Mouse (Mus musculus): ENCODE data around the gene Trpm1. TPM values are rescaled to one million over a fixed set of nuclear protein-coding genes. Genes with fewer than 3 reads are reported as not detected.

Trpm1 gene
- polyA plus RNA-seq, 1 experiment = 0.15 TPM

GRCm38 (mm10) chr7:64196114-64196513, 42.5 kb downstream of the Trpm1 start:
- Histone ChIP-seq H3K4me3 (ENCODE audit: insufficient read depth, low read length) (no peak overlapping the region), H3K4me1 (ENCODE audit: control insufficient read depth, insufficient read depth, low read length) (no peaks in the 10 kb centered on the region), H3K27ac (ENCODE audit: insufficient read depth, low read length) (no peak overlapping the region)
- TF ChIP-seq POLR2A (IDR thresholded peaks at IDR 0.05; ENCODE audit: extremely low read depth, insufficient read depth, low read length) (no peak), CTCF (IDR thresholded peaks at IDR 0.05; ENCODE audit: extremely low read depth, insufficient read depth, low read length) (no peak)

- no peak for TF ChIP-seq CTCF (IDR thresholded peaks at IDR 0.05; ENCODE audit: extremely low read depth, insufficient read depth, low read length)
- no peak for TF ChIP-seq POLR2A (IDR thresholded peaks at IDR 0.05; ENCODE audit: extremely low read depth, insufficient read depth, low read length)
- H3K27ac ChIP-seq (ENCODE audit: insufficient read depth, low read length) = no peak overlapping the region
- H3K4me1 ChIP-seq (ENCODE audit: control insufficient read depth, insufficient read depth, low read length) = no peaks in the 10 kb centered on the region
- H3K4me3 ChIP-seq (ENCODE audit: insufficient read depth, low read length) = no peak overlapping the region
These were observed 55.1 kb downstream of the Trpm1 start for GRCm38 (mm10) chr7:64208700-64209099.

GRCm38 (mm10) chr7:64212870-64213269, 59.2 kb downstream of the Trpm1 start:
- Histone ChIP-seq H3K4me1 (ENCODE audit: control insufficient read depth, insufficient read depth, low read length) (no peaks in the 10 kb centered on the region), H3K4me3 (ENCODE audit: insufficient read depth, low read length) (no peak overlapping the region), H3K27ac (ENCODE audit: insufficient read depth, low read length) (no peak overlapping the region)
- TF ChIP-seq CTCF (IDR thresholded peaks at IDR 0.05; ENCODE audit: extremely low read depth, insufficient read depth, low read length) (no peak), POLR2A (IDR thresholded peaks at IDR 0.05; ENCODE audit: extremely low read depth, insufficient read depth, low read length) (no peak)

GRCm38 (mm10) chr7:64214066-64214465, 60.4 kb downstream of the Trpm1 start:
- TF ChIP-seq POLR2A (IDR thresholded peaks at IDR 0.05; ENCODE audit: extremely low read depth, insufficient read depth, low read length) (no peak), CTCF (IDR thresholded peaks at IDR 0.05; ENCODE audit: extremely low read depth, insufficient read depth, low read length) (no peak)
- Histone ChIP-seq H3K4me3 (ENCODE audit: insufficient read depth, low read length) (no peak overlapping the region), H3K27ac (ENCODE audit: insufficient read depth, low read length) (no peak overlapping the region), H3K4me1 (ENCODE audit: control insufficient read depth, insufficient read depth, low read length) (no peaks in the 10 kb centered on the region)

GRCm38 (mm10) chr7:64215613-64216012, 62.0 kb downstream of the Trpm1 start:
- Histone ChIP-seq H3K4me3 (ENCODE audit: insufficient read depth, low read length) (no peak overlapping the region), H3K27ac (ENCODE audit: insufficient read depth, low read length) (no peak overlapping the region), H3K4me1 (ENCODE audit: control insufficient read depth, insufficient read depth, low read length) (no peaks in the 10 kb centered on the region)
- TF ChIP-seq POLR2A (IDR thresholded peaks at IDR 0.05; ENCODE audit: extremely low read depth, insufficient read depth, low read length) (no peak), CTCF (IDR thresholded peaks at IDR 0.05; ENCODE audit: extremely low read depth, insufficient read depth, low read length) (no peak)

DNA sequence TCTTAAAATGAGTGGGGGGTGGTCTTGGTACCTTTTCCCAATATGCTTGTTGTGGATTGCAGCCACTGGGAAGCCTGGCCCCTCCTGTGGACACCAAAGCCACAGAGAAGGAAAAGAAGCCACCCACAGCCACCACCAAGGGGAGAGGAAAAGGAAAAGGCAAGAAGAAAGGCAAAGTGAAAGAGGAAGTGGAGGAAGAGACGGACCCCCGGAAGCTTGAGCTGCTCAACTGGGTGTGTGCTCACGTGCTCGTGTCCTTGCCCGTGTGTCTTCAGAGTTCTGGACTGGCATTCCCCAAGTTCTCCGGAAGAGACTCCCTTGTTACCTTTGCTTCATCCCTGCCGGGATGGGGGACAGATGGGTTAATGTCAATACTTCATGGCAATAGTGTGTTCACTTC, 63.8 kb downstream of the Trpm1 start:
- Histone ChIP-seq H3K27ac (ENCODE audit: insufficient read depth, low read length) (no peak overlapping the region), H3K4me1 (ENCODE audit: control insufficient read depth, insufficient read depth, low read length) (no peaks in the 10 kb centered on the region), H3K4me3 (ENCODE audit: insufficient read depth, low read length) (no peak overlapping the region)
- TF ChIP-seq POLR2A (IDR thresholded peaks at IDR 0.05; ENCODE audit: extremely low read depth, insufficient read depth, low read length) (no peak), CTCF (IDR thresholded peaks at IDR 0.05; ENCODE audit: extremely low read depth, insufficient read depth, low read length) (no peak)

- Histone ChIP-seq H3K4me3 (ENCODE audit: insufficient read depth, low read length) (no peak overlapping the region), H3K27ac (ENCODE audit: insufficient read depth, low read length) (no peak overlapping the region), H3K4me1 (ENCODE audit: control insufficient read depth, insufficient read depth, low read length) (no peaks in the 10 kb centered on the region)
- TF ChIP-seq POLR2A (IDR thresholded peaks at IDR 0.05; ENCODE audit: extremely low read depth, insufficient read depth, low read length) (no peak), CTCF (IDR thresholded peaks at IDR 0.05; ENCODE audit: extremely low read depth, insufficient read depth, low read length) (no peak)
These were observed 66.1 kb downstream of the Trpm1 start for GRCm38 (mm10) chr7:64219765-64220164.

DNA sequence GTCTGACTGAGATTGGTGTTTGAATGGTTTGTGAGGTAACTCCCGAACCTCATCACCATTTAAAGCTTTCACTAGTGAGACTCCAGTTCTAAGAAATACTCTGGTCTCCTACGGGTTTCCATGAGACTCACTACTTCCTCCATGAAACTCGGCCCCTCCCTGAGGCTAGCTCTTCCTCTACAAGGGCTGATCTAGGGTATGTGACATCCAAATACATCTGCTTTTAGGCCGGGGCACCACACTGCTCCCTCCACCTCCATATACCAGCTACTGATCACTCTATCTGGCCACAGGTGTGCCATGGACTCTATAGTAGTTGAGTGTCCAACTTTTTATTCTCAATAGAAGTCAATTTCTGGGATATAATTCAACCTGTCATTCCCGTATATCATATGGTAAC, 69.6 kb downstream of the Trpm1 start:
- TF ChIP-seq CTCF (IDR thresholded peaks at IDR 0.05; ENCODE audit: extremely low read depth, insufficient read depth, low read length) (no peak), POLR2A (IDR thresholded peaks at IDR 0.05; ENCODE audit: extremely low read depth, insufficient read depth, low read length) (no peak)
- H3K4me3 ChIP-seq (ENCODE audit: insufficient read depth, low read length) = no peak overlapping the region
- no peaks in the 10 kb centered on the region for H3K4me1 ChIP-seq (ENCODE audit: control insufficient read depth, insufficient read depth, low read length)

DNA sequence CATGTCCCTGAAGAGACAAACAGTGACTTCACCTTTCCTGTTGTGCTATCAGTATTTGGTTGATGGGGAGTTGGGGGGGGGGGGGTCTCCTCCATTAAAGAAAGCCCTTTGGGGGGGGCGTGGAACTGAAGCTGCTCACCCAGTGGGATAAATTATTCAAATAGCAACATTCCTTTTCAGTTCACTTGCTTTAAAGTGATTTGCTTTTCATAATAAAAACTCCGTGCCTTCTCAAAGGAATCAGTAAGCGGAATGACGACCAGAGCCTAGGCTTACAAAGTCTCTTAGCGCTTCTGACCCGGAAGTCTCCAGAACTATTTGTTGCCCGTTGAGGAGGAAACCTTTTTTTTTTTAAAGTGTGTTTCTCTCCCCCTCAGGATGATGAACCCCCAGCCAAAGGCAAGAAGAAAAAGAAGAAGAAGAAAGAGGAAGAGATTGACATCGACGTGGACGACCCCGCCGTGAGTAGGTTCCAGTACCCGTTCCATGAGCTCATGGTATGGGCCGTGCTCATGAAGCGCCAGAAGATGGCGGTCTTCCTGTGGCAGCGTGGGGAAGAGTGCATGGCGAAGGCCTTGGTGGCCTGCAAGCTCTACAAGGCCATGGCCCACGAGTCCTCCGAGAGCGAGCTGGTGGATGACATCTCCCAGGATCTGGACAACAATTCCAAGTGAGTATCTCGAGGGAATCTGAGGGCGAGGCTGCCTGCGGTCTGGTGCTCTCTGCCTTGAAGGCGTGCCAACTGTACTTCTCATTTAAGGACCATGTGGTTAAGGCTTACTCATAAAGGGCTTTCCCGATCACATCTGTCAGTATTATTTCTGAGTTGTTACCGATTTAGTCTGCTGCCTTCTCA, 72.9 kb downstream of the Trpm1 start:
- Histone ChIP-seq H3K27ac (ENCODE audit: insufficient read depth, low read length) (no peak overlapping the region), H3K4me1 (ENCODE audit: control insufficient read depth, insufficient read depth, low read length) (no peaks in the 10 kb centered on the region), H3K4me3 (ENCODE audit: insufficient read depth, low read length) (no peak overlapping the region)
- TF ChIP-seq CTCF (IDR thresholded peaks at IDR 0.05; ENCODE audit: extremely low read depth, insufficient read depth, low read length) (no peak), POLR2A (IDR thresholded peaks at IDR 0.05; ENCODE audit: extremely low read depth, insufficient read depth, low read length) (no peak)

More for the DNA sequence above, 69.6 kb downstream of the Trpm1 start:
- H3K27ac ChIP-seq (ENCODE audit: insufficient read depth, low read length) = no peak overlapping the region

DNA sequence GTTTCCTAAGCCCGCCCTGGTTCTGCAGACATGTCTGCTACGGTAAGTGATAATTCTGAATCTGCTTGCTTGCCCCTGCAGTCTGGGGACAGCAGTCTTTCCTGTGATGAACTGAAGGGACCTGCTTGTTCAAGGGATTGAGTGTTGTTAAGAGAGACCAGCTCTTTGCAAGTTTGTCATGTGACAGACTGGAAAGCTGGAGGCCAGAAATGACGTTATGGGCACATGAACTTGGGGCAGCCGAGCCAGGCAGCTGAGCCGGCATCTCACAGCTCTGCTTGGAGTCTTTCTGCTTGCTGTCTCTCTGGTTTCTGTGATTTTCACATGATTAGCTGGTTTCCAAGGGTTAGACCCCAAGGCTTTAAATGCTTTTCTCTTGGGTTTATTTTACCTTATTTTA, 74.0 kb downstream of the Trpm1 start:
- TF ChIP-seq CTCF (IDR thresholded peaks at IDR 0.05; ENCODE audit: extremely low read depth, insufficient read depth, low read length) (no peak), POLR2A (IDR thresholded peaks at IDR 0.05; ENCODE audit: extremely low read depth, insufficient read depth, low read length) (no peak)
- Histone ChIP-seq H3K4me3 (ENCODE audit: insufficient read depth, low read length) (no peak overlapping the region), H3K27ac (ENCODE audit: insufficient read depth, low read length) (no peak overlapping the region), H3K4me1 (ENCODE audit: control insufficient read depth, insufficient read depth, low read length) (no peaks in the 10 kb centered on the region)
